In the genomic region with DNA sequence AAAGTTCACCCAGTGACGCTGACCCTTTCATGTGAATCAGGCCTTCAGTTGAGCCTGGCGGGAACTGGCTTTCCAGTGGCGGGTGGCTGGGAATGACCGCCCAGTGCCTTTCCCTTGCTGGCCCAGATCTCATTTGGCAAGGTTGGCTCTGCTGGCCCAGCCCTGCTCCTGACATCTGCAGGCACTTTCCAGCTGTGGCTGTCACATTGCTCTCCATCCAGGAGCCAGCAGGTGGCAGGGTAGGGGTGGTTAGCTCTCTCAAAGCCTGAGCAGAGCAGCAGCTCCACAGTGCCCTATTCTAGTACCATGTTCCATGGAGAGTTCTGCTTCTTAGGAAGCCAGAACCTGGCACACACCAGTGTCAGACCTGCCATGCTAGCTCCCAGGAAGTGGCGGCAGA, we compare ENCODE assay signal across 8 mouse cellular contexts. TPM values are rescaled to one million over a fixed set of nuclear protein-coding genes. Genes with fewer than 3 reads are reported as not detected.
DNase-seq lines count a peak whose midpoint lies in the region; ATAC-seq lines count a peak whose summit lies in the region.

No protein-coding gene starts in this region.

- 31% methylated on average over 5 of the region's 5 CpGs for whole genome bisulfite sequencing in embryonic facial prominence, embryonic 10.5 days
- 21% methylated on average over 5 of the region's 5 CpGs for WGBS in limb, embryonic 13.5 days
- 34% methylated on average over 5 of the region's 5 CpGs for WGBS in midbrain, embryonic 14.5 days

- DNase-seq in cerebellum, adult 11-12 months = peak; percentile 69
- DNase-seq in cerebellum, adult 11 months = no peak
- peak; percentile 74 for DNase-seq in embryonic facial prominence, embryonic 10.5 days (ENCODE audit: low spot score)
- peak; percentile 86 to 93 for DNase-seq in heart, adult 18-20 months
- peak; percentile 83 for DNase-seq in kidney, adult 18-20 months
- peak; percentile 72 for DNase-seq in midbrain, embryonic 14.5 days
- DNase-seq in spleen, postnatal 14 days (ENCODE audit: low spot score in 2 of 2) = peak; percentile 49 to 66

- H3K9ac ChIP-seq in limb, embryonic 13.5 days = no peak overlapping the region
- H3K9ac ChIP-seq in midbrain, embryonic 14.5 days (replicated peaks; ENCODE audit: low read length) = no peak overlapping the region

- H3K36me3 ChIP-seq in embryonic facial prominence, embryonic 10.5 days (replicated peaks) = peaks cover 3% of the 10 kb centered on the region
- H3K36me3 ChIP-seq in limb, embryonic 13.5 days = peaks cover under 1% of the 10 kb centered on the region; the same call in 1 of the 2 replicates
- no peaks in the 10 kb centered on the region for H3K36me3 ChIP-seq in midbrain, embryonic 14.5 days (ENCODE audit: control insufficient read depth, insufficient read depth, low read length)

- H3K4me2 ChIP-seq in limb, embryonic 13.5 days (replicated peaks) = peak overlapping the region; percentile 97
- H3K4me2 ChIP-seq in midbrain, embryonic 14.5 days (ENCODE audit: low read length) = peak overlapping the region; percentile 74

- H3K27me3 ChIP-seq in embryonic facial prominence, embryonic 10.5 days (replicated peaks; ENCODE audit: low read depth, poor library complexity, severe bottlenecking) = no peaks in the 10 kb centered on the region
- no peaks in the 10 kb centered on the region for H3K27me3 ChIP-seq in limb, embryonic 13.5 days
- no peaks in the 10 kb centered on the region for H3K27me3 ChIP-seq in midbrain, embryonic 14.5 days (ENCODE audit: control insufficient read depth, insufficient read depth, low read length)

- ATAC-seq in limb, embryonic 13.5 days (ENCODE audit: low FRiP score, low read depth) = peak; percentile 28; the same call in 1 of the 2 replicates
- ATAC-seq in midbrain, embryonic 14.5 days (ENCODE audit: low FRiP score, low TSS enrichment) = no peak

- H3K4me3 ChIP-seq in embryonic facial prominence, embryonic 10.5 days = peak overlapping the region; percentile 99
- peak overlapping the region; percentile 92; the same call in 1 of the 2 replicates for H3K4me3 ChIP-seq in limb, embryonic 13.5 days
- H3K4me3 ChIP-seq in midbrain, embryonic 14.5 days (replicated peaks; ENCODE audit: low read depth, low read length) = no peak overlapping the region

- no peak overlapping the region for H3K27ac ChIP-seq in embryonic facial prominence, embryonic 10.5 days (replicated peaks)
- H3K27ac ChIP-seq in limb, embryonic 13.5 days = no peak overlapping the region
- no peak overlapping the region for H3K27ac ChIP-seq in midbrain, embryonic 14.5 days (replicated peaks; ENCODE audit: low read depth, low read length)

- H3K9me3 ChIP-seq in embryonic facial prominence, embryonic 10.5 days = no peaks in the 10 kb centered on the region
- H3K9me3 ChIP-seq in limb, embryonic 13.5 days = no peaks in the 10 kb centered on the region
- no peaks in the 10 kb centered on the region for H3K9me3 ChIP-seq in midbrain, embryonic 14.5 days (ENCODE audit: control insufficient read depth, low read length)

- peaks cover 62% of the 10 kb centered on the region for H3K4me1 ChIP-seq in embryonic facial prominence, embryonic 10.5 days
- H3K4me1 ChIP-seq in limb, embryonic 13.5 days = peaks cover 43% of the 10 kb centered on the region
- H3K4me1 ChIP-seq in midbrain, embryonic 14.5 days (ENCODE audit: control insufficient read depth, insufficient read depth, low read length) = peaks cover 20% of the 10 kb centered on the region

RNA-seq across cellular contexts. Expression of a gene that starts 2.7 kb away (rescaled TPM):
- polyA plus RNA-seq in embryonic facial prominence, embryonic 10.5 days (2016; fragmentation: Nextera tagmentation; extraction: Ambion mirVana) = 23.5 and 25.0 TPM in 2 replicates
- 10 to 100 TPM; 11.7 to 14.3 TPM for total RNA-seq in heart, adult 18-20 months (2021)
- polyA plus RNA-seq in limb, embryonic 13.5 days (2015; fragmentation: Nextera tagmentation; extraction: Ambion mirVana) = 19.2 and 20.2 TPM in 2 replicates
- polyA plus RNA-seq in midbrain, embryonic 14.5 days (2014; fragmentation: Nextera tagmentation; extraction: Ambion mirVana) = 23.4 and 27.9 TPM in 2 replicates

RNA-seq across cellular contexts. Expression of a gene that starts 15.7 kb away (rescaled TPM):
- polyA plus RNA-seq in embryonic facial prominence, embryonic 10.5 days (2016; fragmentation: Nextera tagmentation; extraction: Ambion mirVana) = 60.5 and 61.5 TPM in 2 replicates
- 10 to 100 TPM; 42.3 to 45.0 TPM for total RNA-seq in heart, adult 18-20 months (2021)
- polyA plus RNA-seq in limb, embryonic 13.5 days (2015; fragmentation: Nextera tagmentation; extraction: Ambion mirVana) = 74.5 and 80.0 TPM in 2 replicates
- polyA plus RNA-seq in midbrain, embryonic 14.5 days (2014; fragmentation: Nextera tagmentation; extraction: Ambion mirVana) = 106 and 116 TPM in 2 replicates

RNA-seq across cellular contexts. Expression of a gene that starts 40.3 kb away (rescaled TPM):
- 114 and 127 TPM in 2 replicates for polyA plus RNA-seq in embryonic facial prominence, embryonic 10.5 days (2016; fragmentation: Nextera tagmentation; extraction: Ambion mirVana)
- 10 to 100 TPM; 28.6 to 28.7 TPM for total RNA-seq in heart, adult 18-20 months (2021)
- polyA plus RNA-seq in limb, embryonic 13.5 days (2015; fragmentation: Nextera tagmentation; extraction: Ambion mirVana) = 73.0 and 77.4 TPM in 2 replicates
- polyA plus RNA-seq in midbrain, embryonic 14.5 days (2014; fragmentation: Nextera tagmentation; extraction: Ambion mirVana) = 57.2 and 75.1 TPM in 2 replicates

RNA-seq across cellular contexts. Expression of a gene that starts 40.7 kb away (rescaled TPM):
- polyA plus RNA-seq in embryonic facial prominence, embryonic 10.5 days (2016; fragmentation: Nextera tagmentation; extraction: Ambion mirVana) = 181 and 184 TPM in 2 replicates
- total RNA-seq in heart, adult 18-20 months (2021) = 10 to 100 TPM; 30.7 to 32.4 TPM
- polyA plus RNA-seq in limb, embryonic 13.5 days (2015; fragmentation: Nextera tagmentation; extraction: Ambion mirVana) = 127 and 128 TPM in 2 replicates
- polyA plus RNA-seq in midbrain, embryonic 14.5 days (2014; fragmentation: Nextera tagmentation; extraction: Ambion mirVana) = 107 and 116 TPM in 2 replicates

RNA-seq across cellular contexts. Expression of a gene that starts 47.3 kb away (rescaled TPM):
- 0.11 and 0.17 TPM in 2 replicates for polyA plus RNA-seq in embryonic facial prominence, embryonic 10.5 days (2016; fragmentation: Nextera tagmentation; extraction: Ambion mirVana)
- under 1 TPM in 1 of 2 experiments, not detected in 1; 0.33 TPM for total RNA-seq in heart, adult 18-20 months (2021)
- not detected in 2 replicates for polyA plus RNA-seq in limb, embryonic 13.5 days (2015; fragmentation: Nextera tagmentation; extraction: Ambion mirVana)
- 0.12 TPM in 1 of 2 replicates, not detected in the other for polyA plus RNA-seq in midbrain, embryonic 14.5 days (2014; fragmentation: Nextera tagmentation; extraction: Ambion mirVana)
